Mouse (Mus musculus) midbrain, embryonic 14.5 days (tissue): ENCODE results near the gene Pi16. TPM values are rescaled to one million over a fixed set of nuclear protein-coding genes. Genes with fewer than 3 reads are reported as not detected.

Source experiments
- ATAC-seq: fragments of 200-750 bp; cut with Nextera tagmentation; 2 replicates; pipeline ENCODE4 v1.8.0; 2017; ENCODE audit warnings: moderate number of reproducible peaks, moderate library complexity; ENCODE audit not compliant: low FRiP score, low TSS enrichment
- DNase-seq: peaks from one replicate; pipeline ENCODE4 v3.0.0-alpha.2; 2015
- H3K27ac ChIP-seq: fragments of 300-500 bp; sonication (generic); replicated peaks from 2 replicates; pipeline ENCODE4 v1.5.1; 2014; ENCODE audit warnings: mild to moderate bottlenecking, low read depth, low read length, moderate library complexity
- H3K27me3 ChIP-seq: fragments of 300-500 bp; sonication (generic); 2 replicates; pipeline ENCODE4 v1.6.1; 2014; ENCODE audit warnings: low read length, control low read depth, mixed read lengths; ENCODE audit not compliant: control insufficient read depth, insufficient read depth
- H3K36me3 ChIP-seq: fragments of 300-500 bp; sonication (generic); 2 replicates; pipeline ENCODE4 v1.6.1; 2014; ENCODE audit warnings: low read length, control low read depth; ENCODE audit not compliant: control insufficient read depth, insufficient read depth
- H3K4me1 ChIP-seq: fragments of 300-500 bp; sonication (generic); 2 replicates; pipeline ENCODE4 v1.6.1; 2014; ENCODE audit warnings: mild to moderate bottlenecking, antibody characterized with exemption, low read length, control low read depth; ENCODE audit not compliant: control insufficient read depth, insufficient read depth
- H3K4me2 ChIP-seq: fragments of 300-500 bp; sonication (generic); 2 replicates; pipeline ENCODE4 v1.6.1; 2014; ENCODE audit warnings: mild to moderate bottlenecking, low read length, moderate library complexity
- H3K4me3 ChIP-seq: fragments of 300-500 bp; sonication (generic); replicated peaks from 2 replicates; pipeline ENCODE4 v1.5.1; 2014; ENCODE audit warnings: low read depth, low read length
- H3K9ac ChIP-seq: fragments of 300-500 bp; sonication (generic); replicated peaks from 2 replicates; pipeline ENCODE4 v1.6.1; 2014; ENCODE audit warnings: mild to moderate bottlenecking, low read length, moderate library complexity
- H3K9me3 ChIP-seq: fragments of 300-500 bp; sonication (generic); 2 replicates; pipeline ENCODE4 v1.6.1; 2016; ENCODE audit warnings: low read length, control low read depth, mixed read lengths; ENCODE audit not compliant: control insufficient read depth
- WGBS: fragments of 180-500 bp; shearing (Covaris S2); extraction: QIAGEN DNeasy Blood & Tissue Kit; methylation state at CpG from one replicate; pipeline ENCODE4 v1.1.7; 2014; 5-methylcytosine and 5-hydroxymethylcytosine counted together
- polyA plus RNA-seq: library from polyadenylated mRNA; unstranded; fragments of >200 nt; fragmentation: Nextera tagmentation; extraction: Ambion mirVana; gene quantifications from 2 replicates; pipeline ENCODE4 v1.2.1, GENCODE M21; 2014

Gene Pi16
- polyA plus RNA-seq, 1 experiment from 2014 or later, result 1.3 TPM

GRCm38 (mm10) chr17:29310056-29310623 lies 7.3 kb upstream of the Pi16 start:
- Histone ChIP-seq H3K4me3 (no peak overlapping the region), H3K27ac (no peak overlapping the region), H3K4me1 (no peaks in the 10 kb centered on the region), H3K27me3 (no peaks in the 10 kb centered on the region), H3K36me3 (no peaks in the 10 kb centered on the region), H3K4me2 (no peak overlapping the region), H3K9ac (no peak overlapping the region), H3K9me3 (no peaks in the 10 kb centered on the region)
- no peak for DNase-seq
- WGBS, result 87% methylated on average over 21 of the region's 21 CpGs
- no peak for ATAC-seq

GRCm38 (mm10) chr17:29311602-29312001 lies 5.9 kb upstream of the Pi16 start:
- Histone ChIP-seq H3K4me3 (no peak overlapping the region), H3K4me1 (no peaks in the 10 kb centered on the region), H3K27me3 (no peaks in the 10 kb centered on the region), H3K9ac (no peak overlapping the region), H3K9me3 (no peaks in the 10 kb centered on the region), H3K4me2 (no peak overlapping the region), H3K36me3 (no peaks in the 10 kb centered on the region), H3K27ac (no peak overlapping the region)
- 88% methylated on average over 8 of the region's 8 CpGs for WGBS
- ATAC-seq (no peak), DNase-seq (no peak)

- Histone ChIP-seq H3K4me3 (no peak overlapping the region), H3K4me1 (no peaks in the 10 kb centered on the region), H3K4me2 (no peak overlapping the region), H3K27ac (no peak overlapping the region), H3K36me3 (no peaks in the 10 kb centered on the region), H3K9me3 (no peaks in the 10 kb centered on the region), H3K9ac (no peak overlapping the region), H3K27me3 (no peaks in the 10 kb centered on the region)
- WGBS, result 82% methylated on average over 2 of the region's 2 CpGs
- no peak for DNase-seq
- ATAC-seq, result no peak
These were observed 5.4 kb upstream of the Pi16 start for GRCm38 (mm10) chr17:29312082-29312481.

- H3K4me2 ChIP-seq, result no peak overlapping the region
- no peak overlapping the region for H3K9ac ChIP-seq
- ATAC-seq, result no peak
- H3K4me3 ChIP-seq, result no peak overlapping the region
- H3K36me3 ChIP-seq, result no peaks in the 10 kb centered on the region
- no peak for DNase-seq
- no peaks in the 10 kb centered on the region for H3K9me3 ChIP-seq
- no peaks in the 10 kb centered on the region for H3K4me1 ChIP-seq
- no peak overlapping the region for H3K27ac ChIP-seq
- no peaks in the 10 kb centered on the region for H3K27me3 ChIP-seq
These were observed 4.2 kb upstream of the Pi16 start for GRCm38 (mm10) chr17:29313300-29313699.

- WGBS, result 44% methylated on average over 9 of the region's 9 CpGs
- Histone ChIP-seq H3K4me2 (no peak overlapping the region), H3K27me3 (0 out of 2 replicates have a peak, but pooled peaks cover 5% of the 10 kb centered on the region), H3K4me1 (peaks cover 3% of the 10 kb centered on the region; the same call in 1 of the 2 replicates), H3K9me3 (no peaks in the 10 kb centered on the region), H3K9ac (no peak overlapping the region), H3K4me3 (no peak overlapping the region), H3K27ac (no peak overlapping the region), H3K36me3 (no peaks in the 10 kb centered on the region)
- no peak for DNase-seq
- ATAC-seq, result no peak
These were observed 1.6 kb upstream of the Pi16 start for GRCm38 (mm10) chr17:29315672-29316465.

- Histone ChIP-seq H3K27me3 (peaks cover 12% of the 10 kb centered on the region), H3K27ac (no peak overlapping the region), H3K9ac (no peak overlapping the region), H3K36me3 (no peaks in the 10 kb centered on the region), H3K9me3 (no peaks in the 10 kb centered on the region), H3K4me3 (no peak overlapping the region), H3K4me2 (no peak overlapping the region), H3K4me1 (peaks cover 5% of the 10 kb centered on the region)
- WGBS, result 59% methylated on average over 3 of the region's 3 CpGs
- DNase-seq (no peak), ATAC-seq (no peak)
These were observed 589 bp upstream of the Pi16 start for GRCm38 (mm10) chr17:29316891-29317290.

- Histone ChIP-seq H3K36me3 (no peaks in the 10 kb centered on the region), H3K9ac (no peak overlapping the region), H3K4me1 (peaks cover 12% of the 10 kb centered on the region), H3K27me3 (peaks cover 23% of the 10 kb centered on the region), H3K9me3 (no peaks in the 10 kb centered on the region), H3K27ac (no peak overlapping the region), H3K4me3 (no peak overlapping the region), H3K4me2 (no peak overlapping the region)
- no peak for DNase-seq
- 56% methylated on average over 6 of the region's 6 CpGs for WGBS
- no peak for ATAC-seq
These were observed 1.3 kb downstream of the Pi16 start for GRCm38 (mm10) chr17:29318731-29319250.

GRCm38 (mm10) chr17:29319476-29319875 lies 2.0 kb downstream of the Pi16 start:
- no peak for ATAC-seq
- WGBS, result 90% methylated on average over 7 of the region's 7 CpGs
- Histone ChIP-seq H3K9ac (no peak overlapping the region), H3K27me3 (peaks cover 23% of the 10 kb centered on the region), H3K4me3 (no peak overlapping the region), H3K4me1 (peaks cover 12% of the 10 kb centered on the region), H3K27ac (no peak overlapping the region), H3K36me3 (no peaks in the 10 kb centered on the region), H3K9me3 (no peaks in the 10 kb centered on the region), H3K4me2 (no peak overlapping the region)
- no peak for DNase-seq
